Mouse (Mus musculus) ovary, postnatal 10 days (tissue): Measurements from ENCODE around the gene Tmem63b.

Source experiments
- DNase-seq: peaks from one replicate; pipeline ENCODE4 v3.0.0; 2022; ENCODE audit warnings: low spot score

Gene Tmem63b

DNA sequence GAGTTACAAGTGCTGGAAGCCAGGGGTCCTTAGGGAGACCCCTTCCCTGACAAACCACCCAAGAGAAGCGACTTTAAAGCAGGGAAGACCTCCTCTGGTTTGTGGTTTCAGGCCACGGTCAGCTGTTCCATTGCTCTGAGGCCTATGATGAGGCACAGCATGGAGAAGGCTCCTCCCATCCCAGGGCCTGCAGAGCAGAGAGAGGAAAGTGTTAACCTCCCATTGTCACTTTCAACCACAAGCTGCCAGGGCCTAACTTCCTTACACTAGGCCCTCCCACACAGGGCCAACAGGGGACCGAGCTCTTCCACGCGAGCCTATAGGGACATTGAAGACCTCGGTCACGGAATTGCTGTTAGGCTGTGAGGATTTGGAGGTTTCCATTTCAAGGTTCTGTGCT is 16.5 kb upstream of the Tmem63b start:
- no peak for DNase-seq

DNA sequence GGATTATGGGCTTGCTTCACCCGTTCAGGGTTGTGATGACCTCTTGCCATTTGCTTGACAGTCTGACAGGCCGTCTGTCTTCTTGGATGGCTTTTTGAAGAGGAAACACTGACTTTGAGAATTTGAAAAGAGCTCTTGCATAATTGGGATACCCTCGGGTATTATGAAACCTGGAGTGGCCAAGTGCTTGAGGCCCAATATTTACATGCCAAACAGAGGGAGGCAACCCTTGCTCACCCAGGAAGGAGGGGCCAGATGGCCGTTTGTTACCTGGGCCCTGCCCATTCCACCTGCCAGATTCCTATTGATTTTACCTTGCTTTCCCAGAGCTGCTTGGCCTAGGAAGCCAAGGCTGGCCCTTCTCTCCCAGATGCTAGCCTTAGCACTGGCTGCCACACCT is 15.5 kb upstream of the Tmem63b start:
- no peak for DNase-seq

DNA sequence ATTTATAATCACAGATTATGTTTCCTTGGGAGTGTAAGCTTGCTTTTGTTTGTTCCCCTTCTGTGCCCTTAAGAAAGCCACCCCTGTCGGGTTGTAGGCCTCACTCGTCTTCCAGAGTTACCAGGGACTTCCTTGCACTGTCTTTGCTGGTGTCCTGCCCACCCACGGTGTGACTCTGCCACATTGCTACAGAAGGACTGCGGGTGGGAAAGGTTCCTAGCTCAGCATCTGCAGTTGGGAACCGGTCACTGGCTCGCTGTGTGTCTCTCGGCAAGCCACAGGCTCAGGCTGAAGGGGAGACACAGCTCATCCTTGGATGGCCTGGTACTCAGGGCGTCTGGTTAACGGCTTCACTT is 14.5 kb upstream of the Tmem63b start:
- DNase-seq: no peak

- DNase-seq: no peak
These were observed 14.0 kb upstream of the Tmem63b start for GRCm38 (mm10) chr17:45700496-45701235.

GRCm38 (mm10) chr17:45699039-45699740 is 12.5 kb upstream of the Tmem63b start:
- no peak for DNase-seq

GRCm38 (mm10) chr17:45698368-45698767 is 11.7 kb upstream of the Tmem63b start:
- no peak for DNase-seq

DNA sequence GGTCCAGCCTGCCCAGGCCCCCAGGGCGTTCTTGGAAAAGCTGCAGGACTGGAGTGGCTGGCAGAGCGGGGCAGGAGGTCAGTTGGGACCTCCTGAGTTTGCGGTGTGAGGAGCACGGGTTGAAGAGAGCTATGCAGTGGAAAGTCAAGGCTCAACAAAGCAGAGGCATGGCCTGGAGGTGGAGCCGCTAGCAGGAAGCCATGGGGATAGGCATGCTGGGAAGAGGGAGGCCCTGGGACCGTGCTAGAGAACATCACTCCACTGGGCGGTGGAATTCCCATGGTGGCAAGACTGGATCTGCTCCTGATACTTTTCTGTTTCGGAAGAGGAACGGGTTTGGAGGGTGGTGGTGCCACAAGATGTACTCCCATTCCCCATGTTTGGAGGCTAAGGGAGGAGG is 10.3 kb upstream of the Tmem63b start:
- DNase-seq: no peak

DNA sequence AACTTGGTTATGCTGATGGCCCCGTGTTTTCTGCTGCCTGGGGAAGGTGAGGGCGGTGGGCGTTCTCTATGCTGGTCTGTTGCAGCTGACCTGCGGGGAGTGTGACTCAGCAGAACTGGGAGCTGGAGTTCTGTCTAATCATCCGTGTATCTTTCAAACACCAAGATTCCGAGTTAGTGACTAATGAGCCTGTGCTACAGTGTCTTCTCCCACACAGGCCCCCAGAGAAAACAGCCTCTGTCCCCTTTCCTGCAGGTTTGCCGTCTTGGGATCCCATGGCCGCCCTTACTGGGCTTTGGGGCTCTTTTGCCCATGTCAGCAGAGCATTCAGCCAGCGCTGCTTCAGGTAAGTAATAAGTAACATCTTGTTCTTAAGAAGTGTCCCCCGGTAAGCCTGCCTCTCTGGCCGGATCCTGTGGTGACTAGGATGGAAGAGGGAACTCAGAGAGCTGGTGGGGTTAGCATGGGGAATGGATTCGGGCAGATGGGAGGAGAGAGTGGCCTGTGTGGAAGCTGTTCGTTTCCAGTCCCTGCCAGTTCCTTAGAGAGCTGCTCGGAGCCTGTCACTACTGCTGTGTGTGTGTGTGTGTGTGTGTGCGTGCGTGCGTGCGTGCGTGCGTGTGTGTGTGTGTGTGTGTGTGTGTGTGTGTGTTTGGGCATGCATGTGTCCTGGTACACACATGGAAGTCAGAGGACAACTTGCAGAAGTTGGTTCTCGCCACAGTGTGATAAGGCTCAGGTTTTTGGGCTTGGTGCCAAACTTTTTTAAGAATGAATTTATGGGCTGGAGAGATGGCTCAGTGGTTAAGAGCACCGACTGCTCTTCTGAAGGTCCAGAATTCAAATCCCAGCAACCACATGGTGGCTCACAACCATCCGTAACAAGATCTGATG is 8.8 kb upstream of the Tmem63b start:
- no peak for DNase-seq

DNA sequence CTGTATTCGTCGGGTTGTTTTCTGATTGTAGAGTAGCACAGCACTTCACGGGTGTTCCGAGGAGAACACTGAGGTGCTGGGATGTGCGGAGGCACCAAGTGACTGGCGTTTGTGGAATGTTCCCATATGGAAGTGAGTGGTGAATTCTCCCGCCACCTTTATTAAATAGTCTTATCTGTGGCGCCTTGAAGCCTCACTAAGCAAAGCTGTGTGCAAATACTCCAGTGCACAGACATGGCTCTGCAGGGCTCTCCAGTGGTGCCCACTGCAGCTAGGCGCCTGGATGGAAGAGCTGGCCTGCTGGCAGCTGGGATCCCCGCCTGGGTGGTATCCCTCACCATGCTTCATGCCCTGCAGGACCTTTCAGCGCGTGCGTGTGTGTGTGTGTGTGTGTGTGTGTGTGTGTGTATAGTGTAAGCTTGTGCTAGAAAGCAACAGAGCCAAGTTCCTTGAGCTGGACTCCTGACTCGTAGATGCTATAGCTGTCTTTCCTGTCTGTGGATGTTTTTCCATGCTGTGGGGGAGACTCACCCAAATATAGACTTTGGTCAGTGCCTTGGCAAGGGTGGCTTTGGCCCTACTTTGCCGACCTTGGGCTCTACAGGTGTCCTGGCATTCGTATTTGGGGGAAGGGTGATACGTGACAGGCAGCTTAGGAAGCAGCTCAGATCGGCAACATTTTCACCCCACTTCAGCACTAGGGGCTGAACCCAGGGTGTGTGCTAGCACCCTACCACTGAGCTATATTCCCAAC is 7.3 kb upstream of the Tmem63b start:
- no peak for DNase-seq

- no peak for DNase-seq
These were observed 5.5 kb upstream of the Tmem63b start for GRCm38 (mm10) chr17:45692159-45692558.

DNA sequence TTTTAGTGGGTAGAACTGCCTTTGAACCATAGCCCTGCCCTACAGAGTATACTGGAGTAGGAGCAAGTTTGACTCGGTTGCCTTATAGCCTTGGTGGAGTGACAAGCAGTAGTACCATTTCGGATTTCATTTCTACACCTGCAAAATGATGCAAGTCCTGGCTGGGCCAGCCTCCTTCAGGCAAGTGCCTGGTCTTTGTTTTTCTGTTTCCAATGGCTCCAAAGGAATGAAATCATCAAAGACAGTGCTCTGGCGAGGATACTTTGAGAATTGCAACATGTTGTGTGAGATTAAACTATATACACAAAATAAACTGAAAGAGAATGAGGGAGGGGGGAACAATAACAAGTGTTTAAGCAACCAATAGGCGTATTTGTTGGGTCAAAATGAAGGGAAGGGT is 3.3 kb upstream of the Tmem63b start:
- no peak for DNase-seq

- no peak for DNase-seq
These were observed 2.4 kb upstream of the Tmem63b start for GRCm38 (mm10) chr17:45689120-45689519.

DNA sequence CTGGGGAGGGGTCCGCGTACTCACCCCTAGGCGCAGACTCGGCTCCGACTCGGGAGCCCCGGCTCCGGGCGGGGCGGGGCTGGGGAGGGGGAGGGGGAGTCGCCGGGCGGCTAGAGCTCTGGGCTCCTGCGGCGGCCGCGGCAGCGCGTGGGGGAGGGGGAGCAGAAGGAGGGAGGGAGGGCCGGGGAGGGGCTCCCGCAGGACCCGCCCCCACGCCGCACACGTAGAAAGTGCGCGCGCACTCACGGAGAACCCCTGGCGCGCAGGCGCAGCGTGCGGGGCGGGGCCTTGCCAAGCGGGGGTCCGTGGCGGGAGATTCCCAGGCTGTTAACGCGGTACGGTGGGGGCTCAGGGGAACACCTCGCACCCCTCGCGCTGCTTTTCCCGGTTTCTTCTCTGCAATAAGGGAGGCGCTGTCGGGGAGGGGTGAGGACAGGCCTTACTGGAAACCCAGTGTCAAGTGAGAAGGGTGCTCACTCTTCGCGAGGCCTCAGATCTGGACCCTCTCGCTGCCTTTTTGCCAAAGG is 549 bp downstream of the Tmem63b start, which contains the start of gene Mrpl14:
Mrpl14 (plus strand) TSS at position 230 of the 527 bp plus-strand sequence.
- DNase-seq: peak; percentile 87

GRCm38 (mm10) chr17:45685171-45686092 is 1.3 kb downstream of the Tmem63b start:
- DNase-seq: no peak

GRCm38 (mm10) chr17:45684667-45685131 is 2.0 kb downstream of the Tmem63b start:
- DNase-seq: no peak

DNA sequence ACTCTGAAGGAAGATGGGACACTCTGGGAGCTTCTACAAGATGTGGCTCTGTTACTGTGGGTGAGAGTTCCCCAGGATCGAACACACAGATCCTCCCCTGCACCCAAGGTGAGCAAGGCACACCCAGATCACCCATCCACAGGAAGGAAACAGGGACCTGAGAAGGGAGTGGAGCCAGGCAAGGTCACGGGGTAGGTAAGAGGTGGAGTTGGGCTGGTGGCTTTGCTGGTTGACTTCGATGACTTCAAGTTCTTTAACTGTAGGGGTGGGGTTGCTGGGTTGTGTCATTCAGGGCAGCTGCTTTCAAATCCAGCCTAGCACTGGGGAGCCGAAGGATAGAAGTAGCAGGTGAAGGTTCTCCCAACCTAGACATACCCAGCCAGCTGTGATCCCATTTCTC is 3.9 kb downstream of the Tmem63b start:
- no peak for DNase-seq

DNA sequence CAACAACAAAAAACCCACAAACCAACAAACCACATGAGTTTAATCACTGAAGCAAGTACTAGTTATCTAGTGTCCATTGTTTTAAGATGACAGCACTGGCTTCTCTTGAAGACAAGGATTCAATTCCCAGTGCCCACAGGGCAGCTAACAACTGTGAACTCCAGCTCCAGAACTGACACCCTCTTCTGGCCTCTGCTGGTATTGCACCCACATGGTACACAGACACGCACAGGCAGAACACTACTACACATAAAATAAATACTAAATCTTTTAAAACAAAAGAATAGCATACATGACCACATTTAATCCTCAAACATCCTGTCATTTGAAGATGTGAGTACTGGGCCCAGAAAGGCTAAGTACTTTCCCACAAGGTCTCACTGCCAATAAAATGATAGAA is 5.1 kb downstream of the Tmem63b start:
- no peak for DNase-seq

- no peak for DNase-seq
These were observed 6.2 kb downstream of the Tmem63b start for GRCm38 (mm10) chr17:45680391-45680980.

- DNase-seq: no peak
These were observed 8.6 kb downstream of the Tmem63b start for GRCm38 (mm10) chr17:45678106-45678505.

DNA sequence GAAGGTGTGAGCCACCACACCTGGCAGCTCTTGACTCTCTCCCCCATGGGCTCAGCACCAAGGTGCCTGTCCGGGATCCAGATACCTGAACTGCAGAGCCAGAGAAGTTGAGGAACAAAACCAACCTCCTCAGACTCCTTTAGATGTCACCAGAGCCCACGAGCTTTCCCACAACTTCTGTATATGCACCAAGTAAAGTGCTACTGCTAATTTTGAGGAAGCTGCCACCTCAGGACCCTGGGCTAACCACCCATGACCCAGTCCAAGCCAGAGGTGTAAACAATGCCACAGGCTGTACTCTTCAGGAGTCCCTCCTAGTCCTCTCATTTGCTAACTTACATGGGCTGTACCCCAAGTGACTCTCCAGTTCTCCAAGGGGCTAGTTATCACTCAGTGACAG is 14.1 kb downstream of the Tmem63b start:
- no peak for DNase-seq
